Mouse (Mus musculus) heart, adult 9 months (tissue): ENCODE measurements around the gene Prrt1.

Experiments
- DNase-seq, 2 experiments: peaks; one replicate each; pipeline ENCODE4 v3.0.0; 2022; ENCODE audit warnings: low spot score in 2 of 2

The Prrt1 gene

GRCm38 (mm10) chr17:34649106-34649864, 20.0 kb downstream of the Prrt1 start:
- DNase-seq: no peak

DNA sequence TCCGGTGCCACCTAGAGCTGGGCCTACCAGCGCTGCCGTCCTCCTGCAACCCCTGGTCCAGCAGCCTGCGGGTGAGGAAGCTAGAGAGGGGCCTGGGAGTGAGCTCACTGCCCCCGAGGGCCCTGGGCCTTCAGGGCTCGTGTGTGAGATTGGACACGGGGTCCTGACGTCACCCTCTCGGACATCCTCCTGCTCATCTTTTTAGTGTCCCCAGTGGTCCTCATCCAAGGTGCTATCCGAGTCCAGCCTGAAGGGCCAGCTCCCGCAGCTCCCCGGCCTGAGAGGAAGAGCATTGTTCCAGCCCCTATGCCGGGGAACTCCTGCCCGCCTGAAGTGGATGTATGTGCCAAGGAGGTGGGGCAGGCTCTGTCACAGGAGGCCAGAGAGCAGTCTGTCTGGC, 21.4 kb downstream of the Prrt1 start:
- no peak for DNase-seq

DNA sequence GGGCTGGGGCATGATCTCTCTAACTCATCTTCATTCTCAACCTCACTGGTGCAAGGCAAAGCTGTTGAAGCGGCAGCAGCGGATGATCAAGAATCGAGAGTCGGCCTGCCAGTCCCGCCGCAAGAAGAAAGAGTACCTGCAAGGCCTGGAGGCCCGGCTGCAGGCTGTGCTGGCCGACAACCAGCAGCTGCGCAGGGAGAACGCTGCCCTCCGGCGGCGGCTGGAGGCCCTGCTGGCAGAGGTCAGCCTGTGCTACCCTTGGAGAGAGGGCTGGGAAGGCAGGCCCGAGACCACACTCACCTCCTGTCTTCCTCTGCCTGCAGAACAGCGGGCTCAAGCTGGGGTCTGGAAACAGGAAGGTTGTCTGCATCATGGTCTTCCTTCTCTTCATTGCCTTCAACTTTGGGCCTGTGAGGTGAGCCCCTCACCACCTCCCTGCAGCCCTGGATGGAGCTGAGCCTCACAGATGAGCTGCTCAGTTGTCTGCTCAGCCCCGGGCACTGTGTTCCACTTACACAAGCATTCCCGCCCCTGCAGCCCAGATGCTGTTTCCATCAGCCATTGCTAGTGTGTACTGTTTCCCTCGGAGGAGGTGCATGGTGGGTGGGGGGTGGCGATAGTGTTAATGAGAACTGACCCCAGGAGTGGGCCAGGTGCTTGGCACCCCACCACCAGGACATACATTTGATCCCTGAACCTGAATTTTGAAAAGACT, 22.3 kb downstream of the Prrt1 start:
- no peak for DNase-seq

- no peak for DNase-seq
These were observed 23.2 kb downstream of the Prrt1 start for GRCm38 (mm10) chr17:34652546-34652945.

GRCm38 (mm10) chr17:34652985-34653384, 23.7 kb downstream of the Prrt1 start:
- no peak for DNase-seq

- no peak for DNase-seq
These were observed 24.5 kb downstream of the Prrt1 start for GRCm38 (mm10) chr17:34653746-34654285.

GRCm38 (mm10) chr17:34654392-34654791, 25.1 kb downstream of the Prrt1 start:
- DNase-seq: no peak

- no peak for DNase-seq
These were observed 25.8 kb downstream of the Prrt1 start for GRCm38 (mm10) chr17:34655160-34655559.

- DNase-seq: peak; percentile 97
These were observed 26.3 kb downstream of the Prrt1 start for GRCm38 (mm10) chr17:34655581-34655991.

GRCm38 (mm10) chr17:34656666-34657065, 27.3 kb downstream of the Prrt1 start:
- peak; percentile 62 to 72 for DNase-seq

DNA sequence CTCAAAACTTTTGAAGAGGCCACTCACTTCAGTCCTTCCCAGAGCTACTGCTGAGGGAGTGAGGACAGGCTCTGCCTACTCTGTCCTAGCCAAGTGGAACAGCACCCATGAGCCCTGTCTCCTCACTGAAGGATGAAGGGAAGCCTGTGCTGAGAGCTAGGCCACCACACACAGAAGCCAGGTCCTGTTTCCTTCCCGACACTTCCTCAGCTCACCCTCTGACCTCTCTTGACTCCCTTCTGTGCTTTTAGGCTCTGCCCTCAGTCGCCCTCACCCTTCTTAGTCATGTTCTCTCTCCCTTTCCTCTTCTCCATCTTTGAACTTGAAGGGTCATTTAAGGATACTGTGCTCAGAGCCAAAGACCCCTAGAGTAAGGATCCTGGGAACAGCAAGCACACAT, 27.9 kb downstream of the Prrt1 start:
- DNase-seq: peak in 1 of 2 experiments; percentile 38

DNA sequence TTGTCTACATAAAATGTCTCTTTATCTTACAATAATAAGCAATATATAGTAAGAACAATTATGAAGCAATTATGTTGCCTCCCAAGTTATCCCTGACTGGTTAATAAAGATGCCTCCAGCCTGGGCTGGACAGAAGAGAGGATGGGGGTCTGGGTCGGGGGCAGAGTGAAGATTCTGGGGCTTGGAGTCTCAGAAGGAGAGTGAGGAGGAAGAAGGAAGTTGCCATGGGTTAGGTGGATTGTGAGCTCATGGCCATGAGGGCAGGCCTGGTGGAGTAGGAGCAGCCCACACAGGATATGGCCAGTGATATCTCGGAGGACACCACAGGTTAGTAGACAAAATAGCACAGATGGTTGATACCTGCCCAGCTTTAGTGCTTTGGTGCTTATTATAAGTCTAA, 28.8 kb downstream of the Prrt1 start:
- no peak for DNase-seq

- no peak for DNase-seq
These were observed 29.3 kb downstream of the Prrt1 start for GRCm38 (mm10) chr17:34658591-34658990.

DNA sequence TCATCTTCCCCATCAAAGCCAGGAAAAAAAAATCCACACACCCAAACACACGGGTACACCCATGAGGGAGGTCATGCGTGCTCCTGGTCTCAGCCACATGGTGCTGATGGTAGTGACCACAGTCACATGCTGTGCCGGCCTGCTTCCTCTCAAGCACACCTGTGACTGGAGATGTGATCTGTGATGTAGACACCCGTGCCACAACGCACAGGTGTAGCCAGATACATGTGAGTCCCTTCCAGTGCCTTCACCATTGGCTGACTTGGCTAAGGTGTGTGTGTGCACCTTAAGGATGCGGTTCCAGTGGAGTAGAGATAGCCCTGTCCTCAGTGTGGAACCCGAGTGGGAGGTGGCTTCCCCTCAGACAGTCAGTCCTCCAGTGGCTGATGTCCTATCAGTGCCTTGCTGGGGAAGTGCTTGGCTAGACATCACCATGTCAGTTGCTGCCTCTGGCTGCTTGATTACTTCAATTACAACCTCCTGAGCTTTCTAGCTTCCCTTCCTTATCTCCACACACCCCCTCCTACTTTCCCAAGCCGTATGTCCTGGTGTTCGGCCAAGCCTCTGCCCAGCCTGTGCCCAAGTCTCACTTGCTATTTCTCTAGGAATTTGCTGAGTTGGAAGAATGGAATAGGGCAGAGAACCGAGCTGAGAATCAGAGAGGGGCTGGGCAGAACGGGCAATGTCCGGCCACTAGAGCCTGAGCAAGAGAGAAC, 30.0 kb downstream of the Prrt1 start:
- peak in 1 of 2 experiments; percentile 70 for DNase-seq

DNA sequence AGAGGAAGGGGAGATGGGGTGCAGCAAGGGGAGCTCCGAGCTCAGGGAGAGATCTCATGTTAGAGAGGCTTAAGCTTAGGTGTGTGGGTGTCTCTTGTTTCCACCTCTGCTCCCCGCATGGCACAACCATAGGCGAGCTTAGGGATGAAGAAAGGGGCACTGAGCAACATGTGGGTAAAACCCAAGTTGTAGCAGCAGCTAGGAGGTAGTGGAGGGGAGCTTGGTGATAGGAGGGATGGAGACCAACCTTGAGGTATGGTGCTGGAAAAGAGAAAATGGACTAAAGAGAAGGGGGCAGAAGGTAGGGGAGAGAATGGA, 30.5 kb downstream of the Prrt1 start:
- DNase-seq: no peak

DNA sequence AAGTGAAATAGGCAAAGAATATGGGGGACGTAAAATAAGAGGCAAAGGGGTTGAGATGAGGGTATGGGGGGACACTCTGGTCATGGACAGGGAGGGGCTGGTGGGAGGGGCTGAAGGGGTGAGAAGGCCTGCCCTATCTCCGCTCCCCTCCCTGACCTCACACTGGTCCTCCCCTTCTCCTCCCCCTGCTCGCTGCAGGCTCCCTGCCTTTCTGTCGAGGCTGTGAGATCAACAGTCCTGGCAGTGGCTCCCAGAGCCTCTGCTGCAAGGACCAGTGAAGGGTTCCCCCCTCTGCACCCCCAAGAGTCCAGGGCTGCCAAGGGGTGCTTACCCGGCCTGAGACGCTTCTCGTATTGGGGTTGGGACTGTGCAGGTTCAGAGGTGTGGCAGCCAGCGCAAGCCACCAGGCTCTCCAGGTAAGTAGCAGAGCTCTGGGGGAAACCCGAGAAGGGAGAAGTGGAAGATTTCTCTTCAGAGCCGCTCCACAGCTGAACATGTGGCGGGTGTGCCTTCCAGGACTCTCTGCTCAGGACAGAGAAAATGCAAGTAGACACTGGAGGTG, 31.0 kb downstream of the Prrt1 start:
- DNase-seq: peak in 1 of 2 experiments; percentile 76

GRCm38 (mm10) chr17:34661121-34661591, 31.8 kb downstream of the Prrt1 start:
- DNase-seq: peak; percentile 84 to 87

DNA sequence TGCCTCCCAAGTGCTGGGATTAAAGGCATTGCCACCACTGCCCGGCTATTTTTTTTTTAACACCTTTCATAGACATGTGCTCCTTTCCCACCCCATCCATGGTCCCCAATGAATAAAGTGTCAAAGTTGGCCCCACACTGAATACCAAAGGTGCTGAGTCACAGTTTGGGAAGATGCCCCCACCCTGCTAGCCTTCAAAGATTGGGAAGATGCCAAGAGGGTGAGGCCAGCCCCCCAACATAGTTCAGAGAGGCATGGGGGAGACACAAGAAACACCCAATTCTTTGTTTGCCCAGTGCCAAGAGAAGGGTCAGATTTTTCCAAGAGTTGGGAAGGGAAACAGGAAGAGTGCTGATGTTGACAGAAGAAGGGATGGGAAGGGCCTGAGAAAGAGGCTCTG, 33.1 kb downstream of the Prrt1 start:
- DNase-seq: no peak

- DNase-seq: no peak
These were observed 33.6 kb downstream of the Prrt1 start for GRCm38 (mm10) chr17:34662978-34663377.

- DNase-seq: no peak
These were observed 34.2 kb downstream of the Prrt1 start for GRCm38 (mm10) chr17:34663558-34663957.

DNA sequence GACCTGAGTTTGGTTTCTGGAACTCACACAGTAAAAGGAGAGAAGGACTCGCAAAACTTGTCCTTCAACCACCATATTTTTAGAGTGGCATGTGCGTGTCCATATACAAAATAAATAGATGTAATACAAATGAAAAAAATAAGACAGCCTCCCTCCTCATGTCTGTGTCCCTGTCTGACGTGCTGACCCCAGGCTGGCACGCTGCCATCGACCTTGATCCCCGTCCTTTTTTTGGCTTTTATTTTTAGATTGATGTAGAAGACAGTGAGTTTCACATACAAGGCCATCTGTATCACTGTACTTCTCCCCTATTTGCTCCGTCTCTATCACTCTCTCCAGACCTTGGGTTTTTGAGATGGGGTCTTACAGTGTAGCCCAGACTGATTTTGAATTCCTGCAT, 35.1 kb downstream of the Prrt1 start:
- DNase-seq: no peak

DNA sequence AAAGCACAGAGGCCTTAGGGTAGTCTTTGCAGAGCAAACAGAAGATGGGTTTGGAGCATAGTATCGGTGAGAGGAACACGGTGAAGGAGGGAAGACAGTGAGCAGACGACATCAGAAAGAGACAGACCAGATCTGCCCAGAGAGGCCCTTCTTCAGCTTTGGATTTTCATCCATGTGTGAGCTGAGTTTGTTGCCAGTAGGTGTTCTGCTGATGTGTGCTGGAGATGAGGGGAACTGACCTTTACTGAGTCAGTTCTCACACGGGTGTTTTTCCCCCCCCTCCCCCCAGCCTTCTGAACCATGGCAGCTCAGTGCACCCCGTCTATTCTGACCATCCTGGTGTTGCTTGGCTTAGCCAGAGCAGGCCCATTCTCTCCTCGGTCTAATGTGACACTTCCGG, 40.9 kb downstream of the Prrt1 start, which contains the start of gene Tnxb:
TSS of gene Tnxb (plus strand) at position 301 of the 400 bp plus-strand sequence.
- no peak for DNase-seq
